Mouse (Mus musculus): ENCODE measurements around the gene Pros1.

- TF ChIP-seq GATA1 (IDR thresholded peaks at IDR 0.05; ENCODE audit: low read length) = no peak
- TF ChIP-seq TAL1 (IDR thresholded peaks at IDR 0.05; ENCODE audit: low read length) = no peak
Measured at GRCm38 (mm10) chr16:62814491-62814890, 39.6 kb upstream of the Pros1 start, which contains the start of gene Stx19.
